Mouse (Mus musculus) mesoderm, embryonic 11.5 days (tissue): Measurements from ENCODE around the gene Skap1.

Experiments
- DNase-seq: peaks from one replicate; pipeline ENCODE4 v3.0.0-alpha.2; 2012; ENCODE audit warnings: low read depth, low spot score

Skap1 gene

GRCm38 (mm10) chr11:96463986-96464715 lies at the start of gene Skap1:
Gene Skap1 (plus strand): TSS chr11:96464593.
- no peak for DNase-seq

DNA sequence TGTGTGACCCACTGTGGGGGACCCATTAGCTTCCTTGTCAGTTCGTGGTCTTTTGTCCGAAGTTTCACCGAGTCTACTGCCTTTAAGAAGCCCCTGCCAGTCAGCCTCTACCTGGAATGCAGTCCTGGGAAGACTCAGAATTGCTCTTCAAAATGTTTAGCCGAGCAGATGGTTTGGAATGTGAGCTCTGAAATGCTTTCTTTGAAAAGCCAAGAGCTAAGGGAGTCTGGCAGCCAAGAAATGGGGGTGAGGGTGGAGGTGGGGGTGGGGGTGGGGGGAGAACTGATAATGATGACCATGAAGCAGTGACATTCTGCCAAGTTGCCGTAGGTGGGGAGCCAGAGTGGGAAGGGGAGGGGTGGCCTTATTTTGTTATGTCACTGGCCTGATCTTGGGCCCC lies 43.3 kb upstream of the Skap1 start:
- DNase-seq: no peak

DNA sequence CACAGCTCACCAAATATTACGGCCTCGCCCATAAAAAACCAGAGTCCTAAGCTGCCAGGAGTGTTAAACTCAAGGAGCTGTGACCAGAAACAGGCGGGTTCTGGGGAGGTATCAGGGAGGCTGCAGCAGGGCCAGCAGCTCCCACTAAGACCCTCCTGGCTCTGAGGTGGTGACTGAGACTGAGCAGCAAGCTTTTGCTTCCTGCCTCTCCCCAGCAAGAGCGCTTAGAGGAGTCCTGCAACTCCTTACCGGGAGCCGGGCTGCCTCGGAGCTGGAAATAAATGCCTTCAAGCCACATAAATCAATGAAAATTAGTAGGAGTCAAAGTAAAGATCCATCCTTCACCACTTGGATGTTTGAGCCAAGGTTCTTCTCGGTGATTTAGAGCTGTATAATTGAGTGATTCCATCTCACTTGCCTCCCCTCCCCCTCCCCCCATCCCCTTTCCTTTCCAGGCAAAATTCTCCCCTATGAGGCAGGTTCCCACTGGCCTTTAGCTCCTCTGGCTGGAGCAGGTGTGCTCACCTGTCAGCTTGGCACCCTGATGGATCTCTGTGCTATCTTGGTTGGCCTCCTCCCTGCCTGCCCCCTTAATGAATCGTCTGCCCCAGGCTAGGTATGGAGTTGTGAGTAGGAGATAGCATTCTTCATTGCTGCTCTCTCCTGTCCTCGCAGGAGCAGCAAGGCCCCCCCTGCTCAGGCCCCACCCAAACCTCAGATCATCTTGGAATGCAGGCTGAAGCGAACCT lies 42.7 kb upstream of the Skap1 start:
- peak; percentile 68 for DNase-seq

DNA sequence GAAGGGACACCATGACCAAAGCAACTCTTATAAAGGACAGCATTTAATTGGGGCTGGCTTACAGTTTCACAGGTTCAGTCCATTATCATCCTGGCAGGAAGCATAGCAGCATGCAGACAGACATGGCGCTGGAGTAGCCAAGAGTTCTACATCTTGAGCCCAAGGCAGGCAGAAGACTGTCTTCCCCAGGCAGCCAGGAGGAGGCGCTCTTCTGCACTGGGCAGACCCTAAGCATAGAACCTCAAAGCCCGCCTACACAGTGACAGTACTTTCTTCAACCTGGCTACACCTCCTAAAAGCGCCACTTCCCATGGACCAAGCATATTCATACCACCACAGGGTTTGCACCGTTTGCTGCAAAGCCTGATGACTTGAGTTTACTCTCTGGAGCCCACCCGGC lies 39.2 kb upstream of the Skap1 start:
- DNase-seq: no peak

DNA sequence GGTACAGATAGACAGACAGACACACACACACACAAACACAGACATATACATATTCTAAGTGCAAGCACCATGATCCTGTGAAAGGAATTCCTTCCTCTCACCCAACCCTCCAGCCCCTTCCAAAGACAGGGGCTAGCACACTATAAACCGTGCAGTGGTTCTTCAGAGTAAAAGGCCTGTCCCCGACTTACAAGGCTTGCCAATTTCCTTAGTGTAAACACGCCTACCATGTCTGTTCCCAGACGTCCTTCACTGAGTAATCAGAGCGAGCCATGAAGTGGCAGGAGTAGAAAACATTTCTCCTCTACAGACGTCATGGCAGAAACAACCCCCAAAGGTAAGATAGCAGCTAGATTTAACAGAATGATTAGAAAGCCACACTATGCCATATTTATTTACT lies 38.2 kb upstream of the Skap1 start:
- no peak for DNase-seq

DNA sequence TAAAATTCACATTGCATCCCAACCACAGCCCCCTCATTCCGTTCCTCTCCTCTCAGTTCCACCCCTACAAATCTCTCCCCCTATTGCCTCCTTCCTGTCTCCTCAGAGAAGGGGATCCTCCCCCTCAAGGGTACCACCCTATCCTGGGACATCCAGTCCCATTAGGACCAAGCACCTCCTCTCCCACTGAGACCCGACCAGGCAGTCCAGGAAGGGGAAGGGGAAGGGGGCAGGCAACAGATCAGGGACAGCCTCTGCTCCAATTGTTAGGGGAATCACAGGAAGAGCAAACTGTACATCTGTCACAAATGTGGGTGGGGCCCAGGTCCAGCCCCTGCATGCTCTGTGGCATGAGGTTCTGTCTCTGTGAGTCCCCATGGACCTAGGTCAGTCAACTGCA lies 37.6 kb upstream of the Skap1 start:
- DNase-seq: no peak

DNA sequence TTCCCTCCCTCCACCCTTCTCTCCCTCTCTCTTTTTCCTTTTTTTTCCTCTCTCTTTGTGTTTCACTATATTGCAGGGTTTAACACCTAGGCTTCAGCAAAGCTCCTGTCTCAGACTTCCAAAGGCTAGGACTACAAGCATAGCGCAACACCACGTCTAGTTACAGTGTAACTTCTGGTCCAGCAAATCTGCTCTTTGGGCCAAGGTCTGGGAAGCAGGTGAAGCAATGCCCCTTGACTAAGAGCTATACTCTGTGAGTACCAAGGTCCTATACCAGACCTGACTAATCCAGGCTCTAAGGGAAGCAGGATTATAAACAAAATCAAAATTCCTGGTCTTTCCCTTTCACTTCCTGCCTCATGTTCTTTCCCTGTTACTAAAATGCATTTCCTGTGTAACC lies 35.3 kb upstream of the Skap1 start:
- DNase-seq: no peak

- DNase-seq: no peak
These were observed 34.5 kb upstream of the Skap1 start for GRCm38 (mm10) chr11:96429891-96430290.

- peak; percentile 69 for DNase-seq
These were observed 32.5 kb upstream of the Skap1 start for GRCm38 (mm10) chr11:96431871-96432270.

DNA sequence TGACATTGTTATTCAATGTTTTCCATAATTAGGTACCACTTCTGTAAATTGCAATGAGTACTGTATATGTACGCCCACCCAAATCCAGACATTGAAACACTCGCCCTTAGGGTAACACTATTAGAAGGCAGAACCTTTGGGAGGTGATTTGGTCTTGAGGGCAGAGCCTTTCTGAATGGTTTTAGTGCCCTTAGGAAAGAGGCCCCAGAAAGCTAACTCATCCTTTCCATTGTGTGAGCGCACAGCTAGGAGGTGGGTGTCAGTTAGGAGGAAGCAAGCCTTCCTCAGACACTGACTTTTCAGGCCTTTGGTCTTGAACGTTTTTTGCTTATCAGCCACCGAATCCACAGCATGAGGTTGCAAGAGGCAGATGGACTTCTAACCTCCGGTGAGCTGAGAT lies 29.5 kb upstream of the Skap1 start:
- DNase-seq: no peak

GRCm38 (mm10) chr11:96436525-96436924 lies 27.9 kb upstream of the Skap1 start:
- DNase-seq: no peak

DNA sequence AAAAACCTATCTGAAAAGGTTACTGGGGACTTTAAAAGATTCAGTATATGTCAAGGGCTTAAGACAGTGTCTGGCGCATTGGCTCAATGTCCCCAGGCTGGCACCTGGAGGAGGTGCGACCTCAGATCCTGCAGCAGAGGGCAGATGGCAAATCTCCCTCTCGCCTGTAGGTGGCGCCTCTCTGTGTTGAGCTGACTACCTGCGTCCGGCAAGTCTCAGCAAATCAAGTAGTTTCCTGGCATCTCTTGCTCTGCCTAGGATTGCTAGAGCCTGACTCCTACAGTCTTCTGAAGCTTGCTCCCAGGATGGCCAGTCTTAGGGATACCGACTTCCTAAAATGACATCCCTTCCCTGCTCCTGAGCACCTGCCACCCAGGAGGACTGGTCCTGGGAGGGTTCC lies 25.6 kb upstream of the Skap1 start:
- peak; percentile 76 for DNase-seq

GRCm38 (mm10) chr11:96441546-96442185 lies 22.7 kb upstream of the Skap1 start:
- no peak for DNase-seq

DNA sequence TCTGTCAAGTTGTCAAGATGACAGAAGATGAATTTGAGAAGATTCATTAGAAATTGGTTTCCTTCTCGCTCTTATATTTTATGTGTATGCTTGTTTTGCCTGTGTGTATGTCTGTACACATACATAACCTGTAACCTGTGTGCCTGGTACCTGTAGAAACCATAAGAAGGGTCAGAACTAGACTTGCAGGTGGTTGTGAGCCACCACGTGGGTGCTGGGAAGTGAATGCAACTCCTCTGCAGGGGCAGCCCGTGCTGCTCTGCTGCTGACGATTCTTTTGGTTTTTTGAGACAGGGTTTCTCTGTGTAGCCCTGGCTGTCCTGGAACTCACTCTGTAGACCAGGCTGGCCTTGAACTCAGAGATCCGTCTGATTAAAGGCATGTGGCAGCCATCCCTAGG lies 21.9 kb upstream of the Skap1 start:
- no peak for DNase-seq

GRCm38 (mm10) chr11:96447931-96448330 lies 16.5 kb upstream of the Skap1 start:
- no peak for DNase-seq

DNA sequence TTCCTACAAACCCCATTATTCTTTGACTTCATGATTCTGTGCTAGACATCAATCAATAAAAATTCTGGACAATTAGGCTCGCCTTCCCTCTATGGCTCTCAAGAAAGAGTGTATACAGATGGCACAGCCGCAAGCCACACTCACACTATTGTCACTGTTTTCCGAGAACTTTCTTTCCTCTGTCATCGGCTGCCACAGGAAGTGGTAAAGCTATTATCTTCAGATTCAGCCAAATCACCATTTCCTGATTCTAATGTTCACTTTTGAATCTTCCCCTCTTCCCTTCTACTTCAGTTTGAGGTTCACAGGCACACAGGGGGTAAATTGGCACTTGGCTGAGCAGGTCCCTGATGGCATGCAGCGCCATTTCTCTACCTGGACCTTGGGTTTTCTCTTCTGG lies 9.3 kb upstream of the Skap1 start:
- DNase-seq: no peak

DNA sequence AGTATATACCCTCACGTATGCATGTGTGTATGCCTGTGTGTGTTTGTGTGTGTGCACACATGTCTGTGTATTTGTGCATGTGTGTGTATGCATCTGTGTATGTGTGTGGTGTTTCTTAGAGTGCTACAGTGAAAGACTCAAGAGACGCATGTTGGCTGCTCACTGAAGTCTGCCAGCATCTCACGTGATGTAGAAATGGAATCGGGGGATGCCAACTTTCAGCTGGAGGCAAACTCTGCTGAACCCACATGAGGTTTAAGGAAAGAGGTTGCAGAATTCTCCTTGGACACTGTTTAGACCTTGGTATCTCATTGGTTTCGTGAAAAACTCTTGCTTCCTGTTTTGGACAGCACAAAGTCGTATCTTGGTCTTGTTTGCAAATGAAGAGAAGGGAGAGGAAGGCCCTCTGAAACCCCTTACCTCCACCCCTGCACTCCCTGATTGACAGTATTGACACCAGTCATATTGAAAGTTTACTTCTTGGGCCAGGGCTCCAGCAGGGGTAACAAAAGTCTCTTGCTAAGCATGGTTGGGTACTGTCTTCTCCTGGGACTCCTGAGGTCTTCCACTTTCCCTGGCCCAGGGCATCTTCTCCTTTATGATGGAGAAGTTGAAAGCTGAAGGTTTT lies 8.6 kb upstream of the Skap1 start:
- no peak for DNase-seq

DNA sequence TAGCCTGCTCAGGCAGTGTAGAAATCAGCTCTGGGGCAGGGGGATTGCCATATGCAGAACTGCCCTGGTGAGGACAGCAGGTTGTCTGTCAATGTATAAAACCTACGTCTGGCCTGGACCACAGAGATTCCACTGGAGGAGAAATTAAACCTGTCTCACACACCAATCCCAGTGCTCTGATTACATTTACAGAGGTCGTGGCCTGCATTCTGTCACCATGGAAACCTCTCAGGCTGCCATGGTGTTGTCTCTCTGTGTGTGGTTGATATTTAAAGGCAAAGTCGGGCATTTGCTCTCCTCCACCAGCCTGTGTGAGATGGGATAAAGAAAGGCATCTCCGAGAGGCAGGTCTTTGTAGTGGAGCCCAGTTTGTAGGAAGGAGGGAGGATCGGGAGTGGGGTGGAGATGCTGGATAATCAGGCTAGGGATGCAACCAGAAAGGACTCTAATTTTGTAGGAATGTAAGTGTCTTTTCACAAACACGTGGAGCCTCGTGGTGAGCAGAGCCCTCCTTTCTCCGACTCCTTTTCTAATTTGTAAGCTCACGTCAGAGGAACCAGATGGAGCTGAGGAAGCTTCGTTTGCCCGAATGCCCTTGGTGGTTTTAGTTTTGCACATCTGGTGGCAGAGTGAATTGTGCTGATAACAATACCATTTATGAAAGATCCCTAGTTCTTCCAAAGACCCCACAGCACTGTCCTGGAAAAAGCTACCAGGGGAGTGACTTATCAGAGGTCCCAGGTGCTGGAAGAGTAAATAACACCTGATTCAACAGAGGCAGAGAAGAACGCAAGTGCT lies 7.7 kb upstream of the Skap1 start:
- peak; percentile 53 for DNase-seq

- DNase-seq: no peak
These were observed 2.6 kb upstream of the Skap1 start for GRCm38 (mm10) chr11:96461766-96462165.

GRCm38 (mm10) chr11:96462191-96462752 lies 2.1 kb upstream of the Skap1 start:
- peak; percentile 49 for DNase-seq

DNA sequence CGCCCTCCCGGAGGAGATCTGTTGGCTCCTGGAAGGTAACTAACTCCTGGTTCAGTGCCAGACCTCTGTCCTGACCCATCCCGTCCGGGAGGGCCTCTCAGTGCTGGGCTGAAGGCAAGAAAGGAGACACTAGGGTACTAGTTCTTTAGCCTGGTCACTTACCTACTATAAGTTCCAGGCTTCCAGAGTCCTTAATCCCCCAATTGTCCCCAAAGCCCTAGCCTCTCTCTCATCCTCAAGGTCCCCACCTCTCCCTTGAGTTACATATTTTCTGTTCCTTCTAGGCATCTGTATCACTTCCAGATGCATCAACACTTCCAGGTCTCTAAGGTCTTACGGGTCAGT lies 295 bp downstream of the Skap1 start:
- DNase-seq: no peak
